Mouse (Mus musculus): ENCODE results near the gene Rwdd2b.

DNA sequence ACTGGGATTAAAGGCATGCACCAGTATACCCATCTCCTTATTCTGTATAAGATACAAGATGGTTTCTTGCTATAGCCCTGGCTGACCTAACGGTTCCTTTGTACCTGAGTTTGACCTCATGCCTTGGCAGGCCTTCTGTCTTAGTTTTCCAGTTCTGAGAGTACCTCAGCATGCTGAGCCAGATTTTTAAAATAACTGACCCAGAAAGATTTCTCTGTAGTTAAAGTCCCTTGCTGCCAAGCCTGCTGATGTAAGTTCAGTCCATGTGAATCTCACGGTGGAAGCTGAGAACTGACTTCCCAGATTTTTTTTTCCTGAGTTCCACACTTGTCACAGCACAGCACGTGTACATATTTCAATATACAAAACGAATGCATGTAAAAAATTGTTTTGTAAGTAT, 30.2 kb upstream of the Rwdd2b start:
- TF ChIP-seq POLR2A (IDR thresholded peaks at IDR 0.05; ENCODE audit: borderline replicate concordance, low read depth, low read length) = no peak
- TF ChIP-seq CTCF (IDR thresholded peaks at IDR 0.05; ENCODE audit: low read depth, low read length) = no peak

All from bone marrow macrophage, adult 2 months (primary cell).